Mouse (Mus musculus): ENCODE data around the gene Ccdc88c. TPM values are rescaled to one million over a fixed set of nuclear protein-coding genes. Genes with fewer than 3 reads are reported as not detected.
A peak's percentile ranks its signal among the peaks of the same experiment; 100 is the strongest.

Gene Ccdc88c
- total RNA-seq, 1 experiment from 2014 or later = 74.6 TPM

DNA sequence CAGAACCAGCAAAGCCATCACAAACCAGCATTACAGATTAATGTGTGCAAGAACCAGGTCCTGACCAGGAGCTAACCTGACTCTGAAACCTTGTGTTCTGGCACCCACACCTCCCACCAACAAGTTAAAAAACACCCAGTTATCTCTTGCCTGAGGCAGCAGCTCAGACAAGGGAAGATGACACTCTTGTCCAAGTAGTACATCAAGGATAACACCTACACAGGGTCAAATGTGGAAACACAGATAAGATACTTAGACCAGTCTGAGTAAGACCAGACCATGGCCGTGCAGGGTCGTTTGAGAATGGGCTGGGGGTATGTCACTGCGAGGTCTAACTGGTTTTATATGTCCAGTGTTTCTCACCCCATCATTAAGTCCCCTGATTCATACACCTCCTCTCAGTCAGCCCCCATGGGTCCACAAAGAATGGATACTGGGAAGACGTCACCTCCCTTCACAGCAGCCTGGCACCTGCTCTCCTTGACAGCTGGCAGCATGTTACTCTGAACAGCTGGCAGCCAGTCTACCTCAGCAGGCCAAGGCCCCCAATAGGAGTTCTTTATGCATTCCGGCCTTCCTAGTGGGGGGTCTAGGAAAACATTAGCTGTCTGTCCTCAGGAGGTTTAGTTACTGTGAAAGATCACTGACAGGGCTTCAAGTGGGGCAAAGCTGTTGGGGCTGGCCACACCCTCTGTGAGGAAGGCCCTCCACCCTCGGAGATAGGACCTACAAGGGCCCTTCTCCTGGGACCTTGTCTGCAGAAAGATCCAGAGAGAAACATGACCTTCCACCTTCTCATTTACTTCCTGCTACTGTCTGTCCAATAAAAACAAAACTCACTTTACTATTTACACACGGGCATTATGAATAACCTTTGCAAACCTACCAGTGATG is 29.5 kb downstream of the Ccdc88c start:
- ATAC-seq (replicated peaks; ENCODE audit: low read depth, poor library complexity, severe bottlenecking) = peak; percentile 12

DNA sequence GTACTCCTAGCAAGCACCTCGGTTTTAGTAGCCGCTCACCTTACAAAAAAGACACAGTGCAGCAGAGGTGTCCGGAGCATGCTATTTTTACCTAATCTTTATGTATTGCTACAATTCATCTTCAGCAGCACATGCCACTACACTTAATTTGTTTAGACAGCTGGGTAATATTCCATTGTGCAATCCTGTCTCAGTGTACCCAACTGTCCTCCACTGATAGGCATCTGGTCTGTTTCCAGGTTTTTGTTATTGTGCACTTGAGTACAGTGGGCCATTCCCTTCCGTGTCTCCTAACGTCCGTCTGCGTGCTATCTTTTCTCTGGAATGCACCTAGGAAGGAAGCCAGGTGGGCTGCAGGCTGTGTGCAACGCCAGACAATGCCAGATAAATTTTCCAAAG is 30.3 kb downstream of the Ccdc88c start:
- no peak for ATAC-seq (replicated peaks; ENCODE audit: low read depth, poor library complexity, severe bottlenecking)

DNA sequence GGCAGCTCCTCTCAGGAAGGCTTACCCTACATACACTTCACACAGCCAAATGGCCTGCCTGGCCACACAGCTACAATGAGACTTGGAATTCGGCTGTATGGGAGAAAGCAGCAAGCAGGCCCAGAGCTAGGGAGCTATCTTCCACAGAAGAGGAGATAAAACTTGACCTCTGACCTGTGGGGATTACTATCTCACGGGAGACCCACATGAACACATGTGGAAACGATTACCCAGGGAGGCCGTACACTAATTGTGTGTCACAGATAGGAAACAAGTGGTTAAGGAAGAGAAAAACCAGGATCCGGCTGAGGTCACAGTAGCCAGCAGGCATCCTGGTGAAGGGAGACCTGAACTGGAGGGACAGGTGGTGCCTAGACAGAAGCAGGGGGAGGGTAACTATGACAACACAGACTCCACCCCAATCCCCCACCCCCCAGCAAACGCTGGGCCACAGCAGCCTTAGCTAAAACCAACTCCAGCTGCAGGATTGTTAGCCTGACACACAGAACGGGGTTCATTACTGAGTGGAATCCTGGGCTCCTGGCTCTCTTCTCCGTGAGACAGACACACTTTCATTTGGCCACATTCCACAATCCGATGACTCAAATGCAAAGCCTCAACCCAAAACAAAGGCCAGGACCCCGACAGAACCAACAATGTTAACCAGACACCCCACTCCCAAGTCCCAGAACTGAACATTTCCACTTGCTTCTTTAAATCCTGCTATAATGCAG is 30.9 kb downstream of the Ccdc88c start:
- ATAC-seq (replicated peaks; ENCODE audit: low read depth, poor library complexity, severe bottlenecking) = 0 out of 2 replicates have a peak, but pooled peaks have one; percentile 3

DNA sequence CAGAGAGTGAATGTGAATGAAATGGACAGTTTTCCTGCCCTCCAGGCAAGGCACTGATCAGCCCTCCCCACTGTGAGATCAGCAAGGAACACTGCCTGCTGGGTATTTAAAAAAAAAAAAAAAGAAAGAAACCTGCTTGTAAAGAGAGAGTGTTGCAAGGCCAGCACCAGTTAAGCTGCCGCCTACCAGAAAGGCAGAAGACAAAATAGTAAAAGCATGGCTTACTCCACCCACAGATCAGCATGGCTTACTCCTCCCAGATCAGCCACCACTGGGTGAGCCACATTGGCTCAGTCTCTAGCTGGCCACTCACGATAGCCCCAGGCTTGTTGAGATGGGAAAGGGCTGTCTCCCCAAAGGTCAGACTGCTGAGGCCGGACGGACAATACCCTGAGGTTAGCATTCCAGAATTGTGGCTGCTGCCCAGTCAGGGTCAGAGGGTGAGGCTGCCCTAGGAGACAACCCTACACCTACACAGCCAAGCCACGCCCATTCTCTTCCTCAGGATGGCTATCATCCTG is 32.4 kb downstream of the Ccdc88c start:
- ATAC-seq (replicated peaks; ENCODE audit: low read depth, poor library complexity, severe bottlenecking) = no peak

DNA sequence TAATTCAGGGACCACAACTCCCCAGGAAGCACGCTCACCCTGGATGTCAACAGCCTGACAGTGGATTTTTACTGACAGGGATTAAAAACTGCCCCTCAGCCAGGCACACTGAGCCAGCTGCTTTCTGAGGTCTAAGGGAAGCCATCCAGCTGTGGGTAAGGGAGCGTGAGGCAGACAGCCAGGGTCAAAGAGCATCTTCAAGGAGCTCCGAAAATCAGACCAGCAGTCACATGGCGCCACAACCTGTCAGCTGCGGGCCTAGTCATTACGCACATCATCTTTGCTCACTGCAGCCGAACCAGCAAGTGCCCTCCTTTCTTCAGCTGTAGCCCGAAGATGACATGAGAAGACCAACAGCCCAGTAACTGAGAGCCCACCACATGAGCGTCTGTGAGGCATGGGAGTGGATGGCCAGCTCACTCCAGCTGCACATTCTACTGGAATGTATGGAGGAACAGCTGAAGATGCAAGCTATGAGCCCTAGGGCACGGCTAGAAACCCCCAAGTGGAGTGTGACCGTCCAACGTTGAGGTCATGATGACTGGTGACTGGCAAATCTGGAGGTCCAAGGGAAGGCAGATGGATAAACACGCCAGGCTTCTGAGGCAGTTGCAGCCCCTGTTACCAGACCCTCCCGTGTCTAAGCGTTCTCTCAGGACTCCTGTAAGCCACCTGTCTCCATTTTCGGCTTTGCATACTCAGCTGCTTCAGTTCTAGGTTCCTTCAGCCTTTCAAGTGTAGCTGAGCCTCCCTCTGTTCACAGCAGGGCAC is 33.1 kb downstream of the Ccdc88c start:
- ATAC-seq (replicated peaks; ENCODE audit: low read depth, poor library complexity, severe bottlenecking) = no peak

DNA sequence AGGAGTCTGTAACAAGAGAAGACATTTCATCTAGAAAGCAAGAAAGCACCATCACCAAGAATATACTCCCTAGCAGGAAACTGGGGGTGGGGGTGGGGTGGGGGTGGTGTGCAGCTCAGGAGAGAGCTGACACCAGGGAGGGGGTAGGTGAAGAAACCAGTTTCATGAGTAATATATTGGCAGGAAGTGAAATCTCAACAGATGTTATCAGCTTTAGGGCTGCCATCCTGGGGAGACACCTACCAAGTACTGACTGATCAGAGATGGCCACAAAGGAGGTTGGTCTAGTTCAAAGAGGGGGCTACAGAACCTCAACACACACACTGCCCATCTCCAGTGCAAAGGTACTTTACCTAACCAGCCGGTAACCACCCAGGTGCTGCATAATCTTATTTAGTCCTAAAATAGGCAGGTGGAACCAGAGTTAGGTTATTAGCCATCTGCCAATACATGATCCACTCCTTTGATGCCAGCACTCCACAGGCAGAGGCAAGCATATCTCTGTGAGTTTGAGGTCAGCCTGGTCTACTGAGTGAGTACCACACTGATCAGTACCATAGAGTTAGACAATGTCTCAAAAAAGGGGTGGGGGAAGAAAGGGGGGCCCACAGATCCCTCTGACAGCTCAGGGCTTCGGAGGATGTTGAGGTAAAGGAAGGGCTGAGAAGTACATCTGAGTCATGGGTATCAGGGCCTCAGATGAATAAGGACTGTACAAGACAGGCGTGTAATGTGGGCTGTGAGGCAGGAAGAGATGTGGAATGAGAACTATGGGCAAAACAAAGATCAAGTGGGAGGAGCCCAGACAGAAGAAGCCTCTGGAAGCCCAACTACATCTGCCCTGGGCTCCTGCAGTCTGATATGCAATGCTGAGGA is 34.5 kb downstream of the Ccdc88c start:
- no peak for ATAC-seq (replicated peaks; ENCODE audit: low read depth, poor library complexity, severe bottlenecking)

DNA sequence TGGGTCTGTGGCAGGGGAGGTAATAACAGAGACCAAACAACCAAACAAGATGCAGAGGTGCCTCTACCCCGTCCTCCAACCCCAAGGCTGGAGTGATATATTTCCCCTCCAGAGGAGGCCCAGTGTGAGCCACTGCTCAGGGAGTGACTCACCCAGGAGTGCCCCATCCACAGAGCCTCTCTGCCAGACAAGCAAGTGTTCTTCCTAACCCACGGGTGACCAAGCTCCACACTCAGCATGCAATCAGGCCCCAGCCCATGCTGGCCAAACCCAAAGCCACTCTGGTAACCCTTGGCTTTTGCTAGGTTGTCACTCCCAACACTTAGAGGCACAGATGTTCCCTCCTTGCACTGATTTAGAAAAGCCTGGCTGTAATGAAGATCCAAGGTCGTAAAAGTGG is 35.7 kb downstream of the Ccdc88c start:
- no peak for ATAC-seq (replicated peaks; ENCODE audit: low read depth, poor library complexity, severe bottlenecking)

DNA sequence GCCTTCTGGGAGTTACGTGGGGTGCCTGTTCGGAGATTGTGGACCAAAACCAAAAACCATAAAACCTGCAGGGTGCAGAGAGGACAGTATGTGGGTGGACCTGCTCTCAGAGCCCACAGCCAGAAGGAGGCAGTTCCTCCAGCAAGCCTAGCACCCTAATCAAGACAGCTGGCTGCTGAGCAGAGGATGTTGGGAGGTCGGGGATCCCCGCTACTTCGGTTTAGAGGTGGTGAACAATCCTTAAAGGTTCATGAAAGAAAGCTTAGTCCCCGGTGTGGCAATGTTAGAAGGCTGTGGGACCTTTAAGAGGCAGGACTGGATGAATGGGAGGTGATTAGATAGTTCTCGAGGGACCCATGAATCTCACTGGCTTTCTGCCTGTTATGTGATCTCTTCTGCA is 36.4 kb downstream of the Ccdc88c start:
- no peak for ATAC-seq (replicated peaks; ENCODE audit: low read depth, poor library complexity, severe bottlenecking)

DNA sequence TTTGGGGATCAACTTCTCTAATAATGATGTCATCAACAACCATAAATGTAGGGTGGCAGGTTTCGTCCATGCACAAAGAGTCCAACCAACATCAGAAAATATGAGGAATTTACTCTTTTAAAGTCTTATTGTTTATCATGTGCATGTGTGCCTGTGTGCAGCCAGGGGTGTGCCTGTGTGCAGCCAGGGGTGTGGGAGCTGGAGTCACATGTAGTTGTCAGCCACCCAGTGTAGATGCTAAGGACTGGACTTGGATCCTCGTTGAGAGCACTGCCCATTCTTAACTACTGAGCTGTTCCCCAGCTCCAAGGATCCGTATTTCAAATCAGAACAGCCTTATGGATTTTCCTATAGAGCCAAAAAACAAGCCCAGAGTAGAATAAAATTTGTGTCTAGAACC is 37.7 kb downstream of the Ccdc88c start:
- ATAC-seq (replicated peaks; ENCODE audit: low read depth, poor library complexity, severe bottlenecking) = no peak

DNA sequence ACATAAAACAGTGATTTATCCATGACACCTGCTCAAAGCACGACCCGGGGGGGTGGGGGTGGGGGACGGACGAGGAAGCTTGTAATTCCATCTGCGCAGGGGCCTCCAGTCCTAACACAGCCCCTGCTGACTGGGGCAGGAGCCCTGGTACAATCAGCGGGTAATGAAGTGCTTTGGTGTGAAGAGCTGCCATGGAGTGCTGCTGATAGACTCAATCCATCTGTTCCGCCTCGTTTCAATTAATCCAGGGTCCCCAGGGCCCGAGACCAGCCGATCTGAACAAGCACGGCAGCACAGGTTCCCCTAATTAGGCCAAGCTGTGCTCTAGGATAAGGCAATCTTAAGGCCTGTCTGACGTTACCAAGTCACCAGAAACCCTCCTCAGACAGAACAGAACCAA is 38.6 kb downstream of the Ccdc88c start:
- ATAC-seq (replicated peaks; ENCODE audit: low read depth, poor library complexity, severe bottlenecking) = no peak

DNA sequence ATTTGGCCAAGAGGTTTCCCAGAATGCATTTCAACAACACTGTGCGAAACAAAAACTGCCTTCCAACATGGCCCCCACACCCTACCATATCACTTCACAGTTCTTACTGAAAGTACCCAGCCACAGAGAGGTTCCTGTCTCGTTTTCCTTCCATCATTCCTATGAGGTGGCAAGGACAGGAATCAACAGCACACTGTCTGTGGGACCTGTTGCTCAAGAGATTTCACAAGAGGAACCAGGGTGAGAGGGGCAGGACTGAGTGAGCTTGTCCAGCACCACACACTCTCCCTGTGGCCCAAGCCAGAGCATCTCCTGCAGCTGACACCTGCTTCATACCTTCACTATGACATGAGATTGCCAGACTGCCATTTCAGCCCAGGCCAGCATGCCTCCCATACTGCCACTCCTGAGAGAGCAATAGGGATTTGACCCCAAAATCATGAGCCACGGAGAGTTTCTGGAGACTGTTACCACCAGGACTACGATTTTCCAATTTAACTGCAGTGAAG is 39.0 kb downstream of the Ccdc88c start:
- ATAC-seq (replicated peaks; ENCODE audit: low read depth, poor library complexity, severe bottlenecking) = peak; percentile 49

DNA sequence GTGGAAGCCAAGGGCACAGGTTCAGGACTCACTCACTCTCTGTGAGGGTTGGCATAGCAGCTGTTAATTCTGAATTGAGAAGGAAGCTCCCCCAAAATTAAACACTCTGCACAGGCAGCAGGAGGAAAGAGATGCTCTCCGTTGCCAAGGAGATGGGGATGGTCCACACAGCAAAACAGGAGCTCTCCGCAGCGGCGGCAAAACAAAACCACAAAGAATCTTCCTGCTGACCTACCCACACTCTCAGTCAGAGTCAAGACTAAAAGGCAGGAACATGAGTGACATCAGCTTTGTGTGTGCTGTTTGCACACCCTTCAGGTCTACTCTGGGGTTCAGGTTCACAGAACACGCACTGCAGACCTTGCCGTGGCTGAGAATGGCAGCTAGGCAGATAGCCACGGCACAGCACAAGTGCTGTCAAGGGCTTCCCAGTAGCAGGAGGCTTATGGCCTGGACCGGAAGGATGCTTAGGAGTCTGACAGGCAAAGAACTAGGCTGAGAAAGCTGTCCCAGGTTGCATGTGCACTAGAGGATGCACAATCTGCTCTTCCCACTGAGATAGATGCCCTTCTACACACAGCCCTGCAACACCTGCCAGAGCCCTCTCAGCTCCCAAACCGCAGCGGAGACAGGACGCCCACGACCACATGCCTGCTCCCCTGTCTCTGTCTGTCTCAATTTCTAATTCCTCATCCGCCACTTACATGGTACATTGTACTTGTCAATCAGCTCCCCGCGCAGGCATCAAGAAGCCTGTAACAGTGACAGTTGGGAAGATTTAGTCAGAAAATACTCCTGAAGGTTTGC is 40.3 kb downstream of the Ccdc88c start:
- peak; percentile 23 for ATAC-seq (replicated peaks; ENCODE audit: low read depth, poor library complexity, severe bottlenecking)

DNA sequence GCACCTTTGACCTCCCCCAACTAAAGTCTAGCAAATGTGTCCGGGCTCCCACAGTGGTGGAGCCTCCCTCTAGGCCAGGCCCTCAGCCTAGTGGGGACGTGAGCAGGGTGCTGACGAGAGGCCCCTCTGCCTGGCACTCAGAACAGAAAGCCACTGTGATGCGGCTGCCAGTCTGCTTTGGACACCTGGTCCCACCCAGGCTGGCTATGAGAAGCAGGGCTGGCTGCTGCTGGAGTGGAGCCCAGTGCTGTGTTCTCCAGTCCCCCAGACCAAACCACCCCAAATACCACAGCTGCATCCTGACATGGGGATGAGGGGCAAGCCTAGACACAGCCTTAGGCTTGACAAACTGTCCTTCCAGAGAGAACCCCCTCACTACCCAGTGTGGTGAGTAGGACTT is 42.4 kb downstream of the Ccdc88c start:
- ATAC-seq (replicated peaks; ENCODE audit: low read depth, poor library complexity, severe bottlenecking) = peak; percentile 52

DNA sequence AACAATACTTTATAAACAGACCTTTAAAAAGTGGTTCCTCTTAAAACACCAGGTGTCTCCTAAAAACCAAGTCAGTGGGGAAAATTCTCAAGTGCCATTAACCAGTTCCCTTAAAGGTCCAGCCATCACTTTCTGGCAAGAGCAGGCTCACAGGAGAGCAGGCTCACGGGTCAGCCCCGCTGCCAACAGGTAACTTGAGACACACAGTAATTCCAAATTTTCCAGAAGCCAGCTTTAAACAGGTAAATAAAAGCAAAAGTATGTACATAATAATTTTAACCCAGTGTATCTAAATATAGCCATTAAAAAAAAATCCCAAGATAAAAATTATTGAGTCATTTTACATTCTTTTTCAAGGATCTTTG is 43.1 kb downstream of the Ccdc88c start:
- no peak for ATAC-seq (replicated peaks; ENCODE audit: low read depth, poor library complexity, severe bottlenecking)

DNA sequence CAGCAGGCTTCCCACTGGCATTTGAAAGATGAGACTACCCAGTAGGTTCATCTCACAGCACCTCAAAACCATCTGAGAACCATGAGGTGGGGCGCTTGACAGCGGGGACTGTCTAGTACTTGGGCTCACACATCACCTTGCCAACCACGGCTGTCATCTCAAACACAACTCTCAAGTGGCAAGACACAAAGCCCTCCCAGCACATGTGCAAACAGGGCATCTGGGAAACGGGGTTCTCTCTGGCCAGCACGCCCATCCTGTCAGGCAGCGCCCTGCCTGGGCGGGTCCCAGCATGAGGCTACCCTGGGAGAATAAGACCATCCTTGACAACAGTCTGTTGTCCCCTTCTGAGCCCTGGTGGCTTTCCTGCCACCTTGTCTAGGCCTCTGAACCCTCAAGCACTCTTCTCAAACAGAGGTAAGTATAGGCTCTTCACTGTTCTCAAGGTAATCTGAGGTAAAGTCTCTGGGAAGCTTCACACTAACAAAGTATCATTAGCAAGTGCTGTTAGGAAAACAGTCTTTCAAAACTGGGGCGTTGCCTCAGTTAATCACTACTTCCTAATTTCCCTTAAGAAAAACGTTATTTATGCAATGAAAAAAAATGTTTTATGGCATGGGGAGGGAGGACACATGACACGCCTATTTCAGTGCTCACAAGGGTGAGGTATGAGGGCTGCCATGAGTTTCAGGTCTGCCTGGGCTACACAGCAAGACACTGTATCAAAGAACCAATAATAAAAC is 43.6 kb downstream of the Ccdc88c start:
- ATAC-seq (replicated peaks; ENCODE audit: low read depth, poor library complexity, severe bottlenecking) = peak; percentile 12; the same call in 1 of the 2 replicates

DNA sequence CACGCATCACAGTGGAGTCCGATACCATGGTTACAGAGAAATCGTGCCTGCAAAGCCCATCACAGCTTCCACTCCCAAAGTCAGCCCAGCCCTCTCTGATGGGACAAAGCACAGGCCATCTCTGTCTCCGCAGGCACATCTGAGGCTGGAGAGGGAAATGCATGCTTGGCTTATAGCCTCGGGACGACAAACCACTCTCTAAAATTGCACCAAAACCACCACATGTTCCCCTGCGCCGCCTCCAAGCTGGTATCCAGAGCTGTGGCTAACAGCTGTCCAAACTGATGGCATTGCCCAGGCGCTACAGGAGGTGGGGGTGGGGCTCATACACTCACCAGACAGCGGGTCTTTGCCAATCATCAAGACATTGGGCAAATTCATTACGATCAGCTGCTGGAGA is 45.3 kb downstream of the Ccdc88c start:
- ATAC-seq (replicated peaks; ENCODE audit: low read depth, poor library complexity, severe bottlenecking) = peak; percentile 34; the same call in 1 of the 2 replicates

DNA sequence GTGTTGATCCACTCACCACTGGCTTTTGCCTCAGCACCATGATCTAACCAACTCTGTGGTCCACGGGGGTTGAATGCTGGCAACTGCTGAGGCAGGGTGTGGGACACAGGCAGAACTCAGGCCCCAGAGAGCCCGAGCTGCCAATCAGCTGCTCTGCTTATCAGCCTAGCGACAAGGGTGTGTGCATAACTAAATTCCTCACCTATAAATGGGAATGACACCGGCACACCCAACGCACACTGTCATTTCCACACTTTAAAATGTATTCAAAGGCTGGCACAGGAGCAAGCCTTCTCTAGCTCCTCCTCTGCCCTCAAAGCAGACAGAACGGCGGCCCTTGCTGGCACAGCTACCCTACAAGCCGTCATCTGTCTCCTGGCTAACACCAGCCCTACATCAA is 46.6 kb downstream of the Ccdc88c start:
- ATAC-seq (replicated peaks; ENCODE audit: low read depth, poor library complexity, severe bottlenecking) = no peak

DNA sequence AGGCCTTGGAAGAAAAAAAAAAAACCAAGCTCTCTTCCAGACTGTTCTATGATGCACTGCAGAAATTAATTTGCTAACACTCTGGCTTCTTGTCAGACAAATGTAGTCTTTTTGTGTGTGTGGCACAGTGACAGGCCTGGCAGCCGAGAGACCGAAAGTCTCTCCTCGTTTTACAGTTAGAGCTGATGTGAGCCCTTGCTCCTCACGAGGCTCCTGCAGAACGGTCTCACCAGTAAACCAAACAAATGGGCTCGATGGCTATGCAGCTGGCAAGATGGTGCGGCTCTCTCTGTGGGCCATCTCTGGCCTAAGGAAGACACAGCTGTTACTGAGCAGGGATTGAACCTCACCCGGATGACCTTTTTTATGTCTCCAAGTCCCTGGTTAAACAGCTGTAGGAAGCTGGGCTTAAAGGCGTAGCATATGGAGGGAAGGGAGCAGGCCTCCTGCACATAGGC is 48.3 kb downstream of the Ccdc88c start:
- ATAC-seq (replicated peaks; ENCODE audit: low read depth, poor library complexity, severe bottlenecking) = no peak
